Mouse (Mus musculus) intestine, postnatal 0 days (tissue): Measurements from ENCODE around the gene Zfp661. TPM values are rescaled to one million over a fixed set of nuclear protein-coding genes. Genes with fewer than 3 reads are reported as not detected.
"Not testable (repeated sequence)": the region's sequence is repeated elsewhere in the genome, so short reads cannot be mapped to it uniquely, and the experiment has no call there.

ENCODE experiments used
- ATAC-seq: fragments of 200-750 bp; cut with Nextera tagmentation; 2 replicates; pipeline ENCODE4 v1.8.0; 2017; ENCODE audit warnings: mild to moderate bottlenecking, moderate TSS enrichment, moderate library complexity
- H3K27ac ChIP-seq: fragments of 300-500 bp; sonication (generic); 2 replicates; pipeline ENCODE4 v1.5.1; 2014; ENCODE audit warnings: mild to moderate bottlenecking, low read depth, low read length, moderate library complexity
- H3K27me3 ChIP-seq: fragments of 300-500 bp; sonication (generic); replicated peaks from 2 replicates; pipeline ENCODE4 v1.6.1; 2014; ENCODE audit warnings: low read length, mixed read lengths; ENCODE audit not compliant: control insufficient read depth, insufficient read depth
- H3K36me3 ChIP-seq: fragments of 300-500 bp; sonication (generic); 2 replicates; pipeline ENCODE4 v1.6.1; 2014; ENCODE audit warnings: mild to moderate bottlenecking, moderate library complexity; ENCODE audit not compliant: control insufficient read depth, insufficient read depth
- H3K4me1 ChIP-seq: fragments of 300-500 bp; sonication (generic); replicated peaks from 2 replicates; pipeline ENCODE4 v1.6.1; 2014; ENCODE audit warnings: antibody characterized with exemption, low read length, mixed read lengths; ENCODE audit not compliant: control insufficient read depth, insufficient read depth
- H3K4me2 ChIP-seq: fragments of 300-500 bp; sonication (generic); replicated peaks from 2 replicates; pipeline ENCODE4 v1.6.1; 2014; ENCODE audit warnings: low read depth, mild to moderate bottlenecking, moderate library complexity
- H3K4me3 ChIP-seq: fragments of 300-500 bp; sonication (generic); 2 replicates; pipeline ENCODE4 v1.5.1; 2014; ENCODE audit warnings: low read depth, low read length
- H3K9ac ChIP-seq: fragments of 300-500 bp; sonication (generic); 2 replicates; pipeline ENCODE4 v1.6.1; 2014; ENCODE audit warnings: mild to moderate bottlenecking, low read depth, low read length
- H3K9me3 ChIP-seq: fragments of 300-500 bp; sonication (generic); 2 replicates; pipeline ENCODE4 v1.6.1; 2016; ENCODE audit warnings: mixed run types; ENCODE audit not compliant: control insufficient read depth
- CTCF ChIP-seq: sonication (generic); IDR thresholded peaks from 2 replicates; pipeline ENCODE4 v1.5.1; 2016; ENCODE audit warnings: low read depth, mild to moderate bottlenecking, control low read depth, antibody characterized with exemption, moderate library complexity
- WGBS: fragments of 180-500 bp; shearing (Covaris S2); extraction: QIAGEN DNeasy Blood & Tissue Kit; methylation state at CpG from one replicate; pipeline ENCODE4 v1.1.7; 2014; 5-methylcytosine and 5-hydroxymethylcytosine counted together
- polyA plus RNA-seq: library from polyadenylated mRNA; unstranded; fragments of >200 nt; fragmentation: Nextera tagmentation; extraction: Ambion mirVana; gene quantifications from 2 replicates; pipeline ENCODE4 v1.2.1, GENCODE M21; 2015

The Zfp661 gene
- polyA plus RNA-seq, 1 experiment from 2014 or later: 1.1 TPM

DNA sequence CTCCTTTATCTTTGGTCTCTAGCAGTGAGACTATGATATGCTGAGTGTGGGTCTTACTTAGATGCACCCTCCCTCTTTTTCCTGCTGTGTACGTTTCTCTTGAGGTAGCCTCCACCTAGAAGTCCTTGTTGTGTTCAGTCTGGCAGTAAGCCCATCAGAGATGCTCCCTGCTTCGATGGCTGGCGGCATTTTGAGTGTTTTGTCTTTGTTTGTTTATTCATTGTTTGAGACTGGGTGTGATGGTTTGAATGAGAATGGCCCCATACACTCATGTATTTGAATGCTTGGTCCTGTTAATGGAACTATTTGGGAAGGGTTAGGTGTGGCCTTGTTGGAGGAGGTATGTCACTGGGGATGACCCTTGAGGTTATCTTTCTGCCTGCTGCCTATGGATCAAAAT lies 18.3 kb upstream of the Zfp661 start:
- H3K9me3 ChIP-seq: no peaks in the 10 kb centered on the region
- no peak overlapping the region for H3K27ac ChIP-seq
- H3K9ac ChIP-seq: no peak overlapping the region
- H3K4me2 ChIP-seq: no peak overlapping the region
- no peak for TF ChIP-seq CTCF
- WGBS: 89% methylated on average over 3 of the region's 3 CpGs
- no peaks in the 10 kb centered on the region for H3K4me1 ChIP-seq
- H3K27me3 ChIP-seq: no peaks in the 10 kb centered on the region
- ATAC-seq: no peak
- peaks cover 52% of the 10 kb centered on the region for H3K36me3 ChIP-seq
- H3K4me3 ChIP-seq: no peak overlapping the region

DNA sequence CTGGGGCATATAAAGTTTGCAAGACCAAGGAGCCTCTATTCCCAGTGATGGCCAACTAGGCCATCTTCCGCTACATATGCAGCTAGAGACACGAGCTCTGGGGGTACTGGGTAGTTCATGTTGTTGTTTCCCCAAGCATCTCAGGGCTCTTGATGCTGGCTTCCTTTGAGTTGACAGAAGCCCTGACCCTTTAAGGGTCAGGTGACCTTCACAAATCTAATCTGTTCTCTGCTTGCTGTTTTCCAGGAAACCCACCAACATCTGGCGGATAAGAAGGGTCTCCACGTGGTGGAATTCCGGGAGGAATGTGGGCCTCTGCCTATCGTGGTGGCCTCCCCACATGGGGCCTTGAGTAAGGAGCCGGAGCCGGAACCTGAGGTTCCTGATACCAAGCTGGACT lies 16.5 kb upstream of the Zfp661 start:
- ATAC-seq, H3K9me3 ChIP-seq, H3K9ac ChIP-seq, H3K4me1 ChIP-seq, H3K27ac ChIP-seq, H3K27me3 ChIP-seq, H3K4me2 ChIP-seq, H3K4me3 ChIP-seq: not testable (repeated sequence)
- peaks cover 65% of the 10 kb centered on the region for H3K36me3 ChIP-seq
- WGBS: 89% methylated on average over 6 of the region's 8 CpGs

DNA sequence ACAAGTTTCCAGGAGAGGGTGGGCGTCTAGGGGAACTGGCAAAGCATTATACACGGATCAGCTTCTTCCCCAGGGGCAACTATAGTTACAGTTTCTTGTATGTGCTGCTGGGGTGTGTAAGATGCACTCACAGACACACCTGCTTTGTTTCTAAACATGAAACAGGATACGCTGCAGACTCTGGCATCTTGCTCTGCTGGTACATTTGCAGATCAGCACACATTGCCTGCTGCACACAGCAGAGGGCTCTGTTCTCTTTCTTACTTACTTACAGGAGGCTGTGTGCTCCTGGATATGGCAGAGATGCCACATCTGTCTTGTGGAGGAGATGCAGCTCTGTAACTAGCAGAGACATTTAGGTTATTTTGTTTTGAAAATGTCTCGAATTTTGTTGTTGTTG lies 3.9 kb upstream of the Zfp661 start:
- H3K36me3 ChIP-seq: peaks cover 25% of the 10 kb centered on the region; the same call in 1 of the 2 replicates
- TF ChIP-seq CTCF: peak; percentile 32; the same call in 1 of the 2 replicates
- H3K4me3 ChIP-seq: no peak overlapping the region
- 74% methylated on average over 4 of the region's 4 CpGs for WGBS
- no peaks in the 10 kb centered on the region for H3K27me3 ChIP-seq
- H3K27ac ChIP-seq: no peak overlapping the region
- peaks cover 8% of the 10 kb centered on the region; the same call in 1 of the 2 replicates for H3K4me1 ChIP-seq
- no peaks in the 10 kb centered on the region for H3K9me3 ChIP-seq
- ATAC-seq: no peak
- no peak overlapping the region for H3K9ac ChIP-seq
- H3K4me2 ChIP-seq: no peak overlapping the region

DNA sequence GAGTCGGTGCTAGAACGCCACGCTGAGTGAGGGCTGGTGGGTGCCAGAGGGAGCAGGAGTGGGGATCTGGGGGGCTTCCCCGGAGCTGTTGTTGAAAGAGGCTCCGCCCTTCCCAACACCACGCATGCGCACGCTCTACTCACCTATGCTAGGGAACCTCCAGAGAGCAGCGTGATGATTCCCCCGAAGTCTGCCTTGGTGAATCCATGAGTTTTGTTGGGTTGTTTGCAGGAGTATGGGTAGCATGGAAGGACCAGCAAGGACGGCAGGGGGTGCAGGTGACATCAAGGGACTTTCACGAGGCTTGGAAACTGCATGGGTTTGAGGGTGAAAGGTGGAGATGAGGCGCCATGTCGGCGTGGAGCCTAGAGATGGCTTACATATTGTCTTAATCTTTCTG lies 3.3 kb upstream of the Zfp661 start:
- Histone ChIP-seq H3K4me2 (peak overlapping the region; percentile 32; the same call in 1 of the 2 replicates), H3K4me3 (no peak overlapping the region)
- 70% methylated on average over 15 of the region's 15 CpGs for WGBS

DNA sequence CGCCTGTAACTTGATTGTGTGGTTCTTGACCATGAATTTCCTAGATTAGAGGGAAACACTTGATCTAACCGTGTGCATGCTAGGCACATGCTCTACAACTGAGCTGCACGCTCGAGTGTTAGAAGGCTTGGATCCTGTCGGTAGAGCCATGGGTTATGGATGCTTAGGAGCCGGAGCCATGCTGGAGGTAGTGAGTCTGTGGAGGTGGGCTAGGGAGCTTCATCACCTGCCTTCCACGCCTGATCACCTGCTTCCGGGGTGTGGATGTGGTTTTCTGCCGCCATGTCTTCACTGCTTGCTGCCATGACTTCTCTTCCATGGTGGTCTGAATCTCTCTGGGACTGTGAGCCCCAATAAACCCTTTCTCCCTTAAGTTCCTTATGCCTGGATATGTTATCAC lies 2.0 kb upstream of the Zfp661 start:
- H3K4me2 ChIP-seq: no peak overlapping the region
- H3K27me3 ChIP-seq: no peaks in the 10 kb centered on the region
- no peak overlapping the region for H3K4me3 ChIP-seq
- WGBS: 93% methylated on average over 9 of the region's 9 CpGs
- TF ChIP-seq CTCF: no peak
- ATAC-seq: no peak
- peaks cover 6% of the 10 kb centered on the region; the same call in 1 of the 2 replicates for H3K36me3 ChIP-seq
- no peaks in the 10 kb centered on the region for H3K9me3 ChIP-seq
- H3K9ac ChIP-seq: no peak overlapping the region
- peaks cover 8% of the 10 kb centered on the region; the same call in 1 of the 2 replicates for H3K4me1 ChIP-seq
- H3K27ac ChIP-seq: no peak overlapping the region

More for the DNA sequence above, 3.3 kb upstream of the Zfp661 start:
- TF ChIP-seq CTCF: no peak
- Histone ChIP-seq H3K4me1 (peaks cover 8% of the 10 kb centered on the region; the same call in 1 of the 2 replicates), H3K27me3 (no peaks in the 10 kb centered on the region), H3K9me3 (no peaks in the 10 kb centered on the region), H3K27ac (no peak overlapping the region), H3K36me3 (peaks cover 19% of the 10 kb centered on the region; the same call in 1 of the 2 replicates), H3K9ac (no peak overlapping the region)
- ATAC-seq: no peak

- no peak for ATAC-seq
- H3K4me3 ChIP-seq: peak overlapping the region; percentile 99
- WGBS: 0% methylated on average over 22 of the region's 22 CpGs
- no peak for TF ChIP-seq CTCF
- H3K27me3 ChIP-seq: no peaks in the 10 kb centered on the region
- no peaks in the 10 kb centered on the region; the same call in 1 of the 2 replicates for H3K36me3 ChIP-seq
- H3K9ac ChIP-seq: peak overlapping the region; percentile 87
- peak overlapping the region; percentile 77 for H3K4me2 ChIP-seq
- H3K27ac ChIP-seq: peak overlapping the region; percentile 94; the same call in 1 of the 2 replicates
- no peaks in the 10 kb centered on the region for H3K9me3 ChIP-seq
- peaks cover 8% of the 10 kb centered on the region; the same call in 1 of the 2 replicates for H3K4me1 ChIP-seq
Observed at GRCm38 (mm10) chr2:127587514-127587844, 585 bp upstream of the Zfp661 start.

DNA sequence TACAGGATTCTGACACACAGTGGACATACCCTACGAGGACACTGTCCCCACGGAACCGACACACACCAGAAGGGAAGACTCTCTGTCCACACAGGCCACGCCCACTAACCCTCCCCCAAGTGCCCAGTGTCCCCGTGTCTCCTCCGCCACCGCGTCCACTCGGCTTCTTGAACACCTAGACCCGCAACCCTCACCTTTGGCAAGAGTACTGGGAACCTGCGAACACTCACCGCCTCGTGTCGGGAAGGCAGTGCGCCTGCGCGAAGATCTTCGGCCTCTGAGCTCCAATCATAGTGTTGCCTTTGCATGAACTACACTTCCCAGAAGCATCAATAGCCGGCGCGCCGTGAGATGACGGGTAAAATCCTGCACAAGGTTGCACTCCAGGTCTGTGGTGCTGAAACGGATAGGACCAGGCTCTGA lies 2.4 kb downstream of the Zfp661 start:
- Histone ChIP-seq H3K4me1 (peaks cover 8% of the 10 kb centered on the region; the same call in 1 of the 2 replicates), H3K27me3 (no peaks in the 10 kb centered on the region), H3K9me3 (no peaks in the 10 kb centered on the region), H3K36me3 (no peaks in the 10 kb centered on the region), H3K4me2 (peak overlapping the region; percentile 83), H3K9ac (peak overlapping the region; percentile 47), H3K27ac (no peak overlapping the region), H3K4me3 (peak overlapping the region; percentile 57)
- peak; percentile 88 for ATAC-seq
- WGBS: under 1% methylated on average over 24 of the region's 24 CpGs
- peak; percentile 11; the same call in 1 of the 2 replicates for TF ChIP-seq CTCF
